Mouse (Mus musculus) intestine, postnatal 0 days (tissue): ENCODE results near the gene B4galnt2. TPM values are rescaled to one million over a fixed set of nuclear protein-coding genes. Genes with fewer than 3 reads are reported as not detected.

Experiments
- ATAC-seq: fragments of 200-750 bp; cut with Nextera tagmentation; 2 replicates; pipeline ENCODE4 v1.8.0; 2017; ENCODE audit warnings: mild to moderate bottlenecking, moderate TSS enrichment, moderate library complexity
- H3K27ac ChIP-seq: fragments of 300-500 bp; sonication (generic); 2 replicates; pipeline ENCODE4 v1.5.1; 2014; ENCODE audit warnings: mild to moderate bottlenecking, low read depth, low read length, moderate library complexity
- H3K27me3 ChIP-seq: fragments of 300-500 bp; sonication (generic); replicated peaks from 2 replicates; pipeline ENCODE4 v1.6.1; 2014; ENCODE audit warnings: low read length, mixed read lengths; ENCODE audit not compliant: control insufficient read depth, insufficient read depth
- H3K36me3 ChIP-seq: fragments of 300-500 bp; sonication (generic); 2 replicates; pipeline ENCODE4 v1.6.1; 2014; ENCODE audit warnings: mild to moderate bottlenecking, moderate library complexity; ENCODE audit not compliant: control insufficient read depth, insufficient read depth
- H3K4me1 ChIP-seq: fragments of 300-500 bp; sonication (generic); replicated peaks from 2 replicates; pipeline ENCODE4 v1.6.1; 2014; ENCODE audit warnings: antibody characterized with exemption, low read length, mixed read lengths; ENCODE audit not compliant: control insufficient read depth, insufficient read depth
- H3K4me2 ChIP-seq: fragments of 300-500 bp; sonication (generic); replicated peaks from 2 replicates; pipeline ENCODE4 v1.6.1; 2014; ENCODE audit warnings: low read depth, mild to moderate bottlenecking, moderate library complexity
- H3K4me3 ChIP-seq: fragments of 300-500 bp; sonication (generic); 2 replicates; pipeline ENCODE4 v1.5.1; 2014; ENCODE audit warnings: low read depth, low read length
- H3K9ac ChIP-seq: fragments of 300-500 bp; sonication (generic); 2 replicates; pipeline ENCODE4 v1.6.1; 2014; ENCODE audit warnings: mild to moderate bottlenecking, low read depth, low read length
- H3K9me3 ChIP-seq: fragments of 300-500 bp; sonication (generic); 2 replicates; pipeline ENCODE4 v1.6.1; 2016; ENCODE audit warnings: mixed run types; ENCODE audit not compliant: control insufficient read depth
- CTCF ChIP-seq: sonication (generic); IDR thresholded peaks from 2 replicates; pipeline ENCODE4 v1.5.1; 2016; ENCODE audit warnings: low read depth, mild to moderate bottlenecking, control low read depth, antibody characterized with exemption, moderate library complexity
- WGBS: fragments of 180-500 bp; shearing (Covaris S2); extraction: QIAGEN DNeasy Blood & Tissue Kit; methylation state at CpG from one replicate; pipeline ENCODE4 v1.1.7; 2014; 5-methylcytosine and 5-hydroxymethylcytosine counted together
- polyA plus RNA-seq: library from polyadenylated mRNA; unstranded; fragments of >200 nt; fragmentation: Nextera tagmentation; extraction: Ambion mirVana; gene quantifications from 2 replicates; pipeline ENCODE4 v1.2.1, GENCODE M21; 2015

Gene B4galnt2
- polyA plus RNA-seq, 1 experiment from 2014 or later = 21.1 TPM

- no peaks in the 10 kb centered on the region for H3K27me3 ChIP-seq
- no peak overlapping the region for H3K4me3 ChIP-seq
- no peak overlapping the region; the same call in 1 of the 2 replicates for H3K4me2 ChIP-seq
- H3K27ac ChIP-seq = no peak overlapping the region
- no peaks in the 10 kb centered on the region for H3K9me3 ChIP-seq
- WGBS = 60% methylated on average over 9 of the region's 9 CpGs
- no peak overlapping the region for H3K9ac ChIP-seq
- no peaks in the 10 kb centered on the region for H3K36me3 ChIP-seq
- no peak for TF ChIP-seq CTCF
- no peaks in the 10 kb centered on the region for H3K4me1 ChIP-seq
- no peak for ATAC-seq
Measured at GRCm38 (mm10) chr11:95875804-95876203, 38.9 kb downstream of the B4galnt2 start.

GRCm38 (mm10) chr11:95869918-95870470 lies 44.7 kb downstream of the B4galnt2 start:
- Histone ChIP-seq H3K27ac (no peak overlapping the region), H3K36me3 (no peaks in the 10 kb centered on the region; the same call in 1 of the 2 replicates), H3K9me3 (no peaks in the 10 kb centered on the region), H3K9ac (no peak overlapping the region), H3K4me2 (no peak overlapping the region), H3K4me1 (no peaks in the 10 kb centered on the region), H3K4me3 (no peak overlapping the region), H3K27me3 (no peaks in the 10 kb centered on the region)
- 67% methylated on average over 6 of the region's 6 CpGs for WGBS
- no peak for ATAC-seq
- TF ChIP-seq CTCF = no peak

- Histone ChIP-seq H3K36me3 (no peaks in the 10 kb centered on the region; the same call in 1 of the 2 replicates), H3K9me3 (no peaks in the 10 kb centered on the region), H3K4me2 (no peak overlapping the region), H3K4me3 (no peak overlapping the region), H3K9ac (no peak overlapping the region), H3K27me3 (no peaks in the 10 kb centered on the region), H3K4me1 (no peaks in the 10 kb centered on the region), H3K27ac (no peak overlapping the region)
- WGBS = 73% methylated on average over 4 of the region's 4 CpGs
- no peak for ATAC-seq
- no peak for TF ChIP-seq CTCF
Measured at GRCm38 (mm10) chr11:95869442-95869841, 45.2 kb downstream of the B4galnt2 start.

- H3K27me3 ChIP-seq = no peaks in the 10 kb centered on the region
- no peak for TF ChIP-seq CTCF
Measured at GRCm38 (mm10) chr11:95861397-95861796, 53.3 kb downstream of the B4galnt2 start.

GRCm38 (mm10) chr11:95860071-95860490 lies 54.6 kb downstream of the B4galnt2 start:
- no peaks in the 10 kb centered on the region for H3K36me3 ChIP-seq
- 17% methylated on average over 3 of the region's 3 CpGs for WGBS
- TF ChIP-seq CTCF = no peak
- peak overlapping the region; percentile 64 for H3K4me3 ChIP-seq
- no peak for ATAC-seq
- no peaks in the 10 kb centered on the region for H3K9me3 ChIP-seq
- peak overlapping the region; percentile 56 for H3K9ac ChIP-seq
- H3K4me2 ChIP-seq = peak overlapping the region; percentile 75
- H3K4me1 ChIP-seq = no peaks in the 10 kb centered on the region
- 0 out of 2 replicates have a peak overlapping the region, but pooled peaks have one; percentile 0 for H3K27ac ChIP-seq
- H3K27me3 ChIP-seq = no peaks in the 10 kb centered on the region

More at GRCm38 (mm10) chr11:95861397-95861796, 53.3 kb downstream of the B4galnt2 start:
- ATAC-seq = no peak
- Histone ChIP-seq H3K36me3 (no peaks in the 10 kb centered on the region), H3K4me2 (no peak overlapping the region), H3K9ac (no peak overlapping the region), H3K9me3 (no peaks in the 10 kb centered on the region), H3K27ac (no peak overlapping the region), H3K4me1 (no peaks in the 10 kb centered on the region), H3K4me3 (no peak overlapping the region)
- 98% methylated on average over 8 of the region's 8 CpGs for WGBS

- H3K27ac ChIP-seq = peak overlapping the region; percentile 90
- H3K4me2 ChIP-seq = peak overlapping the region; percentile 75
- no peaks in the 10 kb centered on the region for H3K4me1 ChIP-seq
- H3K27me3 ChIP-seq = no peaks in the 10 kb centered on the region
- peak overlapping the region; percentile 64 for H3K4me3 ChIP-seq
- peak; percentile 37 for ATAC-seq
- TF ChIP-seq CTCF = no peak
- WGBS = under 1% methylated on average over 35 of the region's 35 CpGs
- no peaks in the 10 kb centered on the region for H3K9me3 ChIP-seq
- H3K9ac ChIP-seq = peak overlapping the region; percentile 56
- no peaks in the 10 kb centered on the region for H3K36me3 ChIP-seq
Measured at GRCm38 (mm10) chr11:95859468-95859855, 55.2 kb downstream of the B4galnt2 start.
